Mouse (Mus musculus): ENCODE results near the gene Orai3.
"Not testable (repeated sequence)": the region's sequence is repeated elsewhere in the genome, so short reads cannot be mapped to it uniquely, and the experiment has no call there.

Orai3 gene

GRCm38 (mm10) chr7:127769651-127770038, at the start of gene Orai3:
TSS of gene Orai3 (plus strand) at chr7:127769815.
- DNase-seq (ENCODE audit: low spot score): peak; percentile 87

- DNase-seq (ENCODE audit: low spot score): no peak
These were observed 44.1 kb upstream of the Orai3 start for GRCm38 (mm10) chr7:127725490-127725889.

GRCm38 (mm10) chr7:127725924-127726323, 43.7 kb upstream of the Orai3 start:
- DNase-seq (ENCODE audit: low spot score): no peak

GRCm38 (mm10) chr7:127727898-127728297, 41.7 kb upstream of the Orai3 start:
- DNase-seq (ENCODE audit: low spot score): no peak

GRCm38 (mm10) chr7:127730170-127730569, 39.4 kb upstream of the Orai3 start:
- no peak for DNase-seq (ENCODE audit: low spot score)

- not testable (repeated sequence) for DNase-seq (ENCODE audit: low spot score)
These were observed 37.5 kb upstream of the Orai3 start, which contains the start of gene Ctf2 for GRCm38 (mm10) chr7:127732066-127732465. TSS of gene Ctf2 (minus strand) at chr7:127732166.

- DNase-seq (ENCODE audit: low spot score): peak; percentile 68
These were observed 25.1 kb upstream of the Orai3 start, which contains the start of gene Fbxl19 for GRCm38 (mm10) chr7:127744366-127745045. TSS of gene Fbxl19 (plus strand) at chr7:127744543.

GRCm38 (mm10) chr7:127745251-127745651, 24.4 kb upstream of the Orai3 start:
- DNase-seq (ENCODE audit: low spot score): peak; percentile 93

GRCm38 (mm10) chr7:127745652-127746493, 23.7 kb upstream of the Orai3 start:
- peak; percentile 96 for DNase-seq (ENCODE audit: low spot score)

- DNase-seq (ENCODE audit: low spot score): peak; percentile 67
These were observed 22.8 kb upstream of the Orai3 start for GRCm38 (mm10) chr7:127746494-127747491.

GRCm38 (mm10) chr7:127747559-127748234, 21.9 kb upstream of the Orai3 start:
- no peak for DNase-seq (ENCODE audit: low spot score)

GRCm38 (mm10) chr7:127748235-127748560, 21.4 kb upstream of the Orai3 start:
- DNase-seq (ENCODE audit: low spot score): no peak

GRCm38 (mm10) chr7:127750131-127751127, 19.2 kb upstream of the Orai3 start:
- DNase-seq (ENCODE audit: low spot score): no peak

GRCm38 (mm10) chr7:127751619-127752018, 18.0 kb upstream of the Orai3 start:
- DNase-seq (ENCODE audit: low spot score): no peak

- no peak for DNase-seq (ENCODE audit: low spot score)
These were observed 17.5 kb upstream of the Orai3 start for GRCm38 (mm10) chr7:127752069-127752468.

- peak; percentile 84 for DNase-seq (ENCODE audit: low spot score)
These were observed 16.5 kb upstream of the Orai3 start for GRCm38 (mm10) chr7:127753158-127753557.

- DNase-seq (ENCODE audit: low spot score): no peak
These were observed 15.9 kb upstream of the Orai3 start for GRCm38 (mm10) chr7:127753741-127754140.

GRCm38 (mm10) chr7:127759716-127760115, 9.9 kb upstream of the Orai3 start:
- no peak for DNase-seq (ENCODE audit: low spot score)

GRCm38 (mm10) chr7:127760478-127760877, 9.1 kb upstream of the Orai3 start:
- no peak for DNase-seq (ENCODE audit: low spot score)

GRCm38 (mm10) chr7:127761026-127761425, 8.6 kb upstream of the Orai3 start:
- no peak for DNase-seq (ENCODE audit: low spot score)
